Mouse (Mus musculus) heart, adult 2 months (tissue): ENCODE results near the gene Ttc25.

Experiments used
- CTCF ChIP-seq: fragments of 200-600 bp; IDR thresholded peaks from 2 replicates; pipeline ENCODE4 v1.8.1; 2022; ENCODE audit warnings: antibody characterized with exemption, mild to moderate bottlenecking, moderate library complexity
- EP300 ChIP-seq: fragments of 200-500 bp; IDR thresholded peaks from 2 replicates; pipeline ENCODE4 v1.6.1; 2011; ENCODE audit warnings: low read depth, low read length, control low read depth; ENCODE audit not compliant: insufficient read depth

DNA sequence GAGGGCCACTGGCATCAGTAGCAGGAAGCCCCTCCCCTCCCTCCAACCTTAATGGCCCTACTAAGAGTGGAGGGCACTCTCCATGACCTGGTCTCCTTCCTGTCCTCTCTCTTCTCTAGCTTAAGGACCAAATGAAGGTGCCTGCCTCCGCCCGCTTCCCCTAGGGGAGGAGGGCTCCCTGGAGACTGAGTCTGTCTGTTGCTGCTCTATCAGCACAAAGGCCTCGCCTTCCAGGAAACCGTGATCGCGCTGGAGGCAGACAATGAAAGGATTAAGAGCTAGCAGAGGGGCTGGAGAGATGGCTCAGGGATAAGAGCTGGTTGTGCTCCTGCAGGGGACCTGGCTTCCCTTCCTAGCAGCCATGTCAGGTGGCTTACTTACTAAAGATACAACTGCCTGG is 44.1 kb upstream of the Ttc25 start:
- no peak for TF ChIP-seq EP300
- no peak for TF ChIP-seq CTCF
